Mouse (Mus musculus) limb, embryonic 14.5 days (tissue): ENCODE results near the gene Rpl13. TPM values are rescaled to one million over a fixed set of nuclear protein-coding genes. Genes with fewer than 3 reads are reported as not detected.

Source experiments
- ATAC-seq: fragments of 200-750 bp; cut with Nextera tagmentation; 2 replicates; pipeline ENCODE4 v1.8.0; 2017; ENCODE audit warnings: low read depth, moderate number of reproducible peaks, moderate TSS enrichment; ENCODE audit not compliant: low FRiP score
- DNase-seq: peaks from one replicate; pipeline ENCODE4 v3.0.0-alpha.2; 2015; ENCODE audit warnings: low spot score
- H3K27ac ChIP-seq: fragments of 300-500 bp; sonication (generic); replicated peaks from 2 replicates; pipeline ENCODE4 v1.5.1; 2014; ENCODE audit warnings: low read depth, mild to moderate bottlenecking, low read length, moderate library complexity, mixed read lengths
- H3K27me3 ChIP-seq: fragments of 300-500 bp; sonication (generic); 2 replicates; pipeline ENCODE4 v1.6.1; 2014; ENCODE audit warnings: low read length, mixed read lengths; ENCODE audit not compliant: control insufficient read depth, insufficient read depth
- H3K36me3 ChIP-seq: fragments of 300-500 bp; sonication (generic); 2 replicates; pipeline ENCODE4 v1.6.1; 2014; ENCODE audit warnings: mild to moderate bottlenecking, low read length, moderate library complexity, mixed read lengths; ENCODE audit not compliant: control insufficient read depth, insufficient read depth
- H3K4me1 ChIP-seq: fragments of 300-500 bp; sonication (generic); 2 replicates; pipeline ENCODE4 v1.6.1; 2014; ENCODE audit warnings: antibody characterized with exemption, low read length, mixed read lengths; ENCODE audit not compliant: control insufficient read depth, insufficient read depth
- H3K4me2 ChIP-seq: fragments of 300-500 bp; sonication (generic); replicated peaks from 2 replicates; pipeline ENCODE4 v1.6.1; 2014; ENCODE audit warnings: low read depth, mild to moderate bottlenecking, low read length, moderate library complexity; ENCODE audit not compliant: severe bottlenecking
- H3K4me3 ChIP-seq: fragments of 300-500 bp; sonication (generic); replicated peaks from 2 replicates; pipeline ENCODE4 v1.5.1; 2014; ENCODE audit warnings: low read length
- H3K9ac ChIP-seq: fragments of 300-500 bp; sonication (generic); 2 replicates; pipeline ENCODE4 v1.6.1; 2014; ENCODE audit warnings: mild to moderate bottlenecking, low read depth, low read length, moderate library complexity; ENCODE audit not compliant: severe bottlenecking
- H3K9me3 ChIP-seq: fragments of 300-500 bp; sonication (generic); 2 replicates; pipeline ENCODE4 v1.6.1; 2016; ENCODE audit warnings: low read length; ENCODE audit not compliant: control insufficient read depth
- POLR2A ChIP-seq: fragments of 200-500 bp; IDR thresholded peaks from 2 replicates; pipeline ENCODE4 v1.8.0; 2012; ENCODE audit warnings: inconsistent platforms, mild to moderate bottlenecking, moderate library complexity, borderline replicate concordance; ENCODE audit not compliant: insufficient read depth, insufficient read length; ENCODE audit errors: extremely low read depth
- WGBS: fragments of 180-500 bp; shearing (Covaris S2); extraction: QIAGEN DNeasy Blood & Tissue Kit; methylation state at CpG from one replicate; pipeline ENCODE4 v1.1.7; 2014; 5-methylcytosine and 5-hydroxymethylcytosine counted together
- polyA plus RNA-seq, 2 experiments: library from polyadenylated mRNA; depleted of rRNA in 1 of 2; stranded (reverse) in 1 of 2; unstranded in 1 of 2; fragments of >200 nt; fragmentation: Nextera tagmentation in 1 of 2; extraction: Ambion mirVana in 1 of 2; gene quantifications; 2 replicates each; pipeline versions ENCODE4 v1.2.1 to v1.2.3; 2012 to 2014

Gene Rpl13
- polyA plus RNA-seq, 2 experiments: 1,953 to 3,226 TPM

GRCm38 (mm10) chr8:123108953-123109352, 6.8 kb downstream of the Rpl13 start:
- 84% methylated on average over 5 of the region's 5 CpGs for WGBS
- no peak overlapping the region for H3K4me3 ChIP-seq
- no peaks in the 10 kb centered on the region for H3K27me3 ChIP-seq
- peaks cover 22% of the 10 kb centered on the region for H3K36me3 ChIP-seq
- H3K4me1 ChIP-seq: no peaks in the 10 kb centered on the region
- ATAC-seq: no peak
- no peak for DNase-seq
- H3K27ac ChIP-seq: no peak overlapping the region
- TF ChIP-seq POLR2A: no peak
- H3K9me3 ChIP-seq: no peaks in the 10 kb centered on the region
- no peak overlapping the region for H3K4me2 ChIP-seq
- H3K9ac ChIP-seq: no peak overlapping the region

- TF ChIP-seq POLR2A: no peak
- DNase-seq: no peak
- no peak for ATAC-seq
- WGBS: 23% methylated on average over 4 of the region's 4 CpGs
- Histone ChIP-seq H3K36me3 (peaks cover 5% of the 10 kb centered on the region; the same call in 1 of the 2 replicates), H3K9ac (no peak overlapping the region), H3K27ac (no peak overlapping the region), H3K4me2 (no peak overlapping the region), H3K9me3 (no peaks in the 10 kb centered on the region), H3K27me3 (peaks cover 1% of the 10 kb centered on the region), H3K4me3 (no peak overlapping the region), H3K4me1 (no peaks in the 10 kb centered on the region)
Measured at GRCm38 (mm10) chr8:123110649-123111048, 8.5 kb downstream of the Rpl13 start.

- Histone ChIP-seq H3K9ac (no peak overlapping the region), H3K4me2 (no peak overlapping the region), H3K27ac (no peak overlapping the region), H3K27me3 (peaks cover 22% of the 10 kb centered on the region), H3K4me3 (no peak overlapping the region), H3K36me3 (no peaks in the 10 kb centered on the region), H3K4me1 (peaks cover 9% of the 10 kb centered on the region; the same call in 1 of the 2 replicates), H3K9me3 (no peaks in the 10 kb centered on the region)
- DNase-seq: no peak
- no peak for ATAC-seq
- WGBS: 63% methylated on average over 9 of the region's 9 CpGs
- TF ChIP-seq POLR2A: no peak
Measured at GRCm38 (mm10) chr8:123112892-123113291, 10.7 kb downstream of the Rpl13 start.

GRCm38 (mm10) chr8:123113908-123114469, 11.8 kb downstream of the Rpl13 start:
- Histone ChIP-seq H3K36me3 (no peaks in the 10 kb centered on the region), H3K9ac (peak overlapping the region; percentile 3; the same call in 1 of the 2 replicates), H3K27ac (no peak overlapping the region), H3K9me3 (no peaks in the 10 kb centered on the region), H3K4me1 (peaks cover 9% of the 10 kb centered on the region; the same call in 1 of the 2 replicates), H3K27me3 (peaks cover 31% of the 10 kb centered on the region), H3K4me2 (no peak overlapping the region), H3K4me3 (no peak overlapping the region)
- ATAC-seq: no peak
- no peak for TF ChIP-seq POLR2A
- 60% methylated on average over 2 of the region's 2 CpGs for WGBS
- peak; percentile 17 for DNase-seq

DNA sequence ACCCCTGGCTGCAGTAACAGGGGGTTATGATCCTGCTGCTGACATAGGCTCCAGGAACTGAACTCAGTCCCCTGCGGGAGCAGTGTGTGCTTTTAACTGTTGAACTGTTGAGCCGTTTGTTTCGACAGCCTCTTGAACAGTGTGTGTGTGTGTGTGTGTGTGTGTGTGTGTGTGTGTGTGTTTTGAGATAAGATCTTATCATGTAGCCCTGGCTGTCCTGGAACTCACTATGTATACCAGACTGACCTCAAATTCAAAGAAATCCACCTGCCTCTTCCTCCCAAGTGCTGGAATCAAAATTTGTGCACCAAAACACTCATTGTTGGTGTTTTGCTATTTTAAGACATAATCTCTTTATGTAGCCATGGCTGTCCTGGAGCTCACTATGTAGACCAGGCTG, 12.5 kb downstream of the Rpl13 start:
- H3K4me1 ChIP-seq: peaks cover 9% of the 10 kb centered on the region; the same call in 1 of the 2 replicates
- WGBS: 66% methylated on average over 3 of the region's 3 CpGs
- H3K4me3 ChIP-seq: no peak overlapping the region
- H3K27me3 ChIP-seq: peaks cover 34% of the 10 kb centered on the region
- no peak for ATAC-seq
- H3K9ac ChIP-seq: no peak overlapping the region
- no peak for TF ChIP-seq POLR2A
- H3K36me3 ChIP-seq: no peaks in the 10 kb centered on the region
- H3K4me2 ChIP-seq: no peak overlapping the region
- no peaks in the 10 kb centered on the region for H3K9me3 ChIP-seq
- DNase-seq: no peak
- H3K27ac ChIP-seq: no peak overlapping the region
